Mouse (Mus musculus) ovary, postnatal 36 days (tissue): Measurements from ENCODE around the gene Nip7.
A peak's percentile ranks its signal among the peaks of the same experiment; 100 is the strongest.
"Not testable (repeated sequence)": the region's sequence is repeated elsewhere in the genome, so short reads cannot be mapped to it uniquely, and the experiment has no call there.

Experiments
- DNase-seq: peaks from one replicate; pipeline ENCODE4 v3.0.0; 2022; ENCODE audit warnings: low spot score, mixed read lengths

Nip7 gene

GRCm38 (mm10) chr8:107065511-107066496 is 9.1 kb downstream of the Nip7 start, which contains the start of gene Tmed6:
Tmed6 (minus strand) TSS chr8:107065644.
- DNase-seq: no peak

GRCm38 (mm10) chr8:107073706-107074105 is 17.0 kb downstream of the Nip7 start:
- no peak for DNase-seq

- DNase-seq: no peak
Measured at GRCm38 (mm10) chr8:107074128-107074527, 17.5 kb downstream of the Nip7 start.

- no peak for DNase-seq
Measured at GRCm38 (mm10) chr8:107076239-107076888, 19.7 kb downstream of the Nip7 start.

GRCm38 (mm10) chr8:107085358-107085757 is 28.7 kb downstream of the Nip7 start:
- no peak for DNase-seq

- DNase-seq: no peak
Measured at GRCm38 (mm10) chr8:107086018-107086417, 29.3 kb downstream of the Nip7 start.

- no peak for DNase-seq
Measured at GRCm38 (mm10) chr8:107088526-107089063, 31.9 kb downstream of the Nip7 start.

GRCm38 (mm10) chr8:107090531-107090930 is 33.9 kb downstream of the Nip7 start:
- no peak for DNase-seq

GRCm38 (mm10) chr8:107095717-107096365 is 39.2 kb downstream of the Nip7 start:
- DNase-seq: no peak

- peak; percentile 94 for DNase-seq
Measured at GRCm38 (mm10) chr8:107096366-107097036, 39.8 kb downstream of the Nip7 start, which contains the start of gene Terf2. Terf2 (minus strand) TSS chr8:107096547.

- DNase-seq: no peak
Measured at GRCm38 (mm10) chr8:107100635-107101034, 44.0 kb downstream of the Nip7 start.

- peak; percentile 73 for DNase-seq
Measured at GRCm38 (mm10) chr8:107104547-107104946, 47.9 kb downstream of the Nip7 start.

GRCm38 (mm10) chr8:107108089-107108488 is 51.4 kb downstream of the Nip7 start:
- not testable (repeated sequence) for DNase-seq

- no peak for DNase-seq
Measured at GRCm38 (mm10) chr8:107108978-107109720, 52.5 kb downstream of the Nip7 start.

- no peak for DNase-seq
Measured at GRCm38 (mm10) chr8:107109816-107110435, 53.2 kb downstream of the Nip7 start.
